Mouse (Mus musculus) CH12.LX (cell line): ENCODE measurements around the gene Ehd3.
"Not testable (repeated sequence)": the region's sequence is repeated elsewhere in the genome, so short reads cannot be mapped to it uniquely, and the experiment has no call there.

ENCODE experiments used
- CTCF ChIP-seq, 2 experiments: IDR thresholded peaks in 1 of 2; conservative IDR thresholded peaks in 1 of 2; 2 replicates each; pipeline ENCODE4 v1.5.1; 2011 to 2012; ENCODE audit warnings: low read depth in 2 of 2, low read length in 2 of 2, improper control_type of control experiment in 1 of 2, inconsistent platforms in 1 of 2, mild to moderate bottlenecking in 1 of 2, moderate library complexity in 1 of 2
- JUND ChIP-seq: conservative IDR thresholded peaks from 2 replicates; pipeline ENCODE4 v1.6.1; 2011; ENCODE audit warnings: low read depth, low read length, improper control_type of control experiment
- MAFK ChIP-seq: IDR thresholded peaks from 2 replicates; pipeline ENCODE4 v1.6.1; 2011; ENCODE audit warnings: low read length, improper control_type of control experiment; ENCODE audit not compliant: insufficient replicate concordance
- NELFE ChIP-seq: IDR thresholded peaks from 2 replicates; pipeline ENCODE4 v1.6.1; 2011; ENCODE audit warnings: low read depth, low read length, improper control_type of control experiment
- POLR2A ChIP-seq: IDR thresholded peaks from 2 replicates; pipeline ENCODE4 v1.6.1; 2011; ENCODE audit warnings: low read depth, mild to moderate bottlenecking, improper control_type of control experiment, low read length
- SIN3A ChIP-seq: IDR thresholded peaks from 2 replicates; pipeline ENCODE4 v1.6.1; 2012; ENCODE audit warnings: low read length, improper control_type of control experiment, inconsistent platforms
- TCF12 ChIP-seq: IDR thresholded peaks from 2 replicates; pipeline ENCODE4 v1.6.1; 2014; ENCODE audit warnings: low read depth, mild to moderate bottlenecking, inconsistent platforms, low read length, improper control_type of control experiment
- ZC3H11A ChIP-seq: IDR thresholded peaks from 2 replicates; pipeline ENCODE4 v1.6.1; 2012; ENCODE audit warnings: low read depth, mild to moderate bottlenecking, inconsistent platforms, low read length, improper control_type of control experiment
- ZMIZ1 ChIP-seq: IDR thresholded peaks from 2 replicates; pipeline ENCODE4 v1.6.1; 2012; ENCODE audit warnings: low read depth, mild to moderate bottlenecking, inconsistent platforms, low read length, improper control_type of control experiment

DNA sequence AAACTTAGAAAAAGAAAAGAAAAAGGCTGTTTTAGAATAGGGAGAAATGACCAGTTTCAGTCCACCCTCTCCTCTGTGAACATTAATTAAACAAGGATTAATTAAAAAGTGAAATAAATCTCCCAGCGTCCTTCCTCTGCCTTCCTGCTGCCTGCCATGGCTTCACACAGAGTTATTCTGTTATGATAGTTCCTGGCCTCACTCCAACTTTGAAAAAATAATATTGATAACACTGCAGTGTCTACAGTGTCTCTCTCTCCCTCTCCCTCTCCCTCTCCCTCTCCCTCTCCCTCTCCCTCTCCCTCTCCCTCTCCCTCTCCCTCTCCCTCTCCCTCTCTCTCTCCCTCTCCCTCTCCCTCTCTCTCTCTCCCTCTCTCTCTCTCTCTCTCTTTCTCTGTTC is 35.9 kb downstream of the Ehd3 start:
- TF ChIP-seq CTCF (conservative IDR thresholded peaks at IDR 0.05 in 1 of 2, IDR thresholded peaks at IDR 0.05 in 1 of 2; ENCODE audit: low read depth in 2 of 2, low read length in 2 of 2); ZC3H11A; NELFE; SIN3A; TCF12; POLR2A; MAFK; JUND; ZMIZ1: not testable (repeated sequence)
